Mouse (Mus musculus): Measurements from ENCODE around the gene Tubb4a.
A peak's percentile ranks its signal among the peaks of the same experiment; 100 is the strongest.

Gene Tubb4a

DNA sequence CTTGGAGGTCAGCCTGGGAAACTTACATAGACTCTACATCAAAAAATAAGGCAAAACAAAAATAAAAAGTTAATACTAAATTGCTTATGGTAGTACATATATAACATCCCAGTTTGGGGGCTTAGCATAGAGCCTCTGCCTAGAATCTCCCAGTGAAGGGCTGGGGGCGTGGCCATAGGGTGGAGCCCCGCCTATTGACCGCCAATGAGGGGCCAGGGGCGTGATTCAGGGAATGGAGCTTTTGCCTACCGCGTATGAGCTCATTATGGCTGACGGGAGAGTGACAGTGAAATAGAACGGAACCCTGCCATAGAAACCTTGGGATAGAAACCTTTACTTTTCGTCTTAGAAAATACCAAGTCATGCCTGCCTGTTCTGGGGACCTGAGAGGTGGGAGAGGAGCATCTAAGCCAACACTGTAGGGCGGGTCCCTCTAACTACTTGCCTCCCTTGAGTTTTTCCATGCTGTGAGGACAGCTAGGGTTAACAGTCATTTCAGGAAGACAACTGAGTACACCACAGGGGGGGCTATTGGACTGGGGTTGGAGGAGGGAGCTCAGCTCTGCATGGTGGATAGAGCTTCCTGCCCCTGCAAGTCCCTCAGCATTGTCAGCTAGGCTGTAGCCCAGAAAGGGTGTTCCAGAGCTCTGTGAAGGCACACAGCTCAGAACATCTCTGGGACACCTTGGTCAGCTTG lies 12.2 kb upstream of the Tubb4a start:
- no peak for DNase-seq

DNA sequence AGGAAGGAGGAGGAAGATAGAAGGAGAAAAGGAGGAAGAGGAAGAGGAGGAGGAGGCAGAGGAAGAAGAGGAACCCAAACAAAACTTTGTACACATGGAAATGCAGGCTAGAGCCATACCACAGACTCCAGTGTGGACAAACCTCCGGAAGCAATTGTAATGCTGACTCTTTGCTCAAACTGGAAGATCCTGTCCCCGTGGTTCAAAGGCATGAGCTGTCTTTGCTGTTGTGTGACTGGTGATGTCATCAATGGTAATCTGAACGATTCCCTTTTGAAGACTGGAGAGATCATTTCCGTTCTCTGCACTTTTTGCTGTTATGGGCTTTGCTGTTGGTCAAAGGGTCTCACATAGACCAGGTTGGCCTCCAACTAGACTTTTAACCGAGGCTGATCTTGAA lies 10.7 kb upstream of the Tubb4a start:
- no peak for DNase-seq

DNA sequence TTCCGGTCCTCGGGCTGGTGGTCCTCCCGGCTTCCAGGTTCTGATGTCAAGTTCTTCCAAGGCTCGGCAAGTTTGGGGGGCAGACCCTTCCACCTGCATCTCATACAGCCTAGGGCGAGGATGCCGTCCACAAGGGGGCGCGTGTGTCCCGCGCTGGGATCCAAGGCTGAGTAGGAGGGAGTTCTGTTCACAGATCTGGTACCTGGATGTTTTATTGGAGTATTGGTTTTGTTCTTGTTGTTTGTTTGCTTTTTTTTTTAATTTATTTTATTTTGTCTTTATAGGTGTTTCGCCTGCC lies 9.0 kb upstream of the Tubb4a start:
- peak; percentile 88 for DNase-seq

GRCm38 (mm10) chr17:57095855-57096622 lies 8.5 kb upstream of the Tubb4a start:
- DNase-seq = no peak

DNA sequence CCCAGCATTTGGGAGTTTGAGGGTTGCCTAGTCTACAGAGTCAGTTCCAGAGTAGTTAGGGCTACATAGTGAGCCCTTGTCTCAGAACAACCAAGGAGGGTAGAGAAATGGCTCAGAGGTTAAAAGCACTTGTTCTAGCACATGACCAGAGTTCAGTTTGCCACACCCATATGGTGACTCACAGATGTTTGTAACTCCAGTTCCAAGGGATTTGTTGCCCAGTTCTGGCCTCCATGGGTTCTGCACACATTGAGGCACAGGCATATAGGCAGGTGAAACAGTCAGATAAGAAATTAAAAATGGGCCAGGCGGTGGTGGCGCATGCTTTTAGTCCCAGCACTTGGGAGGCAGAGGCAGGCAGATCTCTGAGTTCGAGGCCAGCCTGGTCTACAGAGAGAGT lies 6.6 kb upstream of the Tubb4a start:
- no peak for DNase-seq

- DNase-seq = peak; percentile 97
Measured at GRCm38 (mm10) chr17:57085970-57086757, 1.4 kb downstream of the Tubb4a start.

GRCm38 (mm10) chr17:57082481-57082880 lies 5.1 kb downstream of the Tubb4a start:
- DNase-seq = peak; percentile 66

DNA sequence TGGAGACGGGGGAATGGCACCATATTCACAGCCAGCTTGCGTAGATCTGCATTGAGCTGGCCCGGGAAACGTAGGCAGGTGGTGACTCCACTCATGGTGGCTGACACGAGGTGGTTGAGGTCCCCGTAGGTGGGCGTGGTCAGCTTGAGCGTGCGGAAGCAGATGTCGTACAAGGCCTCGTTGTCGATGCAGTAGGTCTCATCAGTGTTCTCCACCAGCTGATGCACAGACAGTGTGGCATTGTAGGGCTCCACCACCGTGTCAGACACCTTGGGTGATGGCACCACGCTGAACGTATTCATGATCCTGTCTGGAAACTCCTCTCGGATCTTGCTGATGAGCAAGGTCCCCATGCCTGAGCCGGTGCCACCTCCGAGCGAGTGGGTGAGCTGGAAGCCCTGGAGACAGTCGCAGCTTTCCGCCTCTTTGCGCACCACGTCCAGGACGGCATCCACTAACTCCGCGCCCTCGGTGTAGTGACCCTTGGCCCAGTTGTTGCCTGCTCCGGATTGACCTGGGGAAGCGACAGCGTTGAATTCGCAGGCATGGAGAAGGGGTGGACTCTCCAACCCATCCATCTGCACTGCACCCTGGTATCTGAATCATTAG lies 6.2 kb downstream of the Tubb4a start:
- no peak for DNase-seq

- no peak for DNase-seq
Measured at GRCm38 (mm10) chr17:57079919-57080318, 7.7 kb downstream of the Tubb4a start.

DNA sequence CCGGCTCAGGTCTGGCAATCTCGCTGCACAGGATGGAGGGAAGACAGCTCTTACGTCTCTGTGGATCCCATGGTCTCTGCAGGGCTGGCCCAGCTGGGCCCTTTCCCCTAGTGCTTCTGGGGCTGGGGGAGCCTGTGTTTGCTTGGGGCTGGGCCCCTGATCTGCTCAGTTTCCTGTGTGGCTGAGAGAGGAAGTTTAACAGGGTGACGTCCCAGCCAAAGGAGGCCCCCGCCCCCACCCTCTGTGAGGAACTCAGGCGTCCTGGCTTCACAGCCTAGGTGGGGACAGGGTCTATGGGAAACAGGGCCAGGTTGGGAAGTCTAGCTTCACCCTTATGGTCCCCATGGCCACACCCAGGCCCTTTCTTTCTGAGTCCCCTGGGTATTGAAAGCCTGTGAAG lies 9.2 kb downstream of the Tubb4a start, which contains the start of gene Dennd1c:
Dennd1c (minus strand) TSS at position 179 of the 400 bp plus-strand sequence.
- DNase-seq = no peak

GRCm38 (mm10) chr17:57076916-57077315 lies 10.7 kb downstream of the Tubb4a start:
- no peak for DNase-seq

- DNase-seq = no peak
Measured at GRCm38 (mm10) chr17:57070699-57071098, 16.9 kb downstream of the Tubb4a start.

- no peak for DNase-seq
Measured at GRCm38 (mm10) chr17:57070272-57070671, 17.3 kb downstream of the Tubb4a start.

- no peak for DNase-seq
Measured at GRCm38 (mm10) chr17:57066908-57067307, 20.7 kb downstream of the Tubb4a start.

DNA sequence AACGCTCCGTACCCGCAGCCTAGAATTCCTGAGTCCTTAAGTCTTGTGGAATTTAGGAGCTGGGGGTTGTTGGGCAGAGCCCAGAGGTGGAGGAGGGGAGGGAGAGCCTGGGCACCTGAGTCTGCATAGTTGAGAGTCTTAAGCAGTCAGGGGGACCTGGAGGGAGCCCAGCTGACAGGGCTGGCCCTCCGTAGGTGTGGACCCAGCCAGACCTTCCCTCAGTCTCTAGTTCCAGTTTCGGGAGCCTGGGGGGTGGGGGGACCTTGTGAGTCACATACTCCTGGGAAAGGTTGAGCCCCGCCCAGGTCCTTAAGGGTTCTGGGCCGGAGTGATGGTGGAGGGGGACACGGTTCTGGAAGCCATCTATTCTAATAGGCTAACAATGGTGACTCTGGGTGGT lies 24.6 kb downstream of the Tubb4a start:
- DNase-seq = no peak

DNA sequence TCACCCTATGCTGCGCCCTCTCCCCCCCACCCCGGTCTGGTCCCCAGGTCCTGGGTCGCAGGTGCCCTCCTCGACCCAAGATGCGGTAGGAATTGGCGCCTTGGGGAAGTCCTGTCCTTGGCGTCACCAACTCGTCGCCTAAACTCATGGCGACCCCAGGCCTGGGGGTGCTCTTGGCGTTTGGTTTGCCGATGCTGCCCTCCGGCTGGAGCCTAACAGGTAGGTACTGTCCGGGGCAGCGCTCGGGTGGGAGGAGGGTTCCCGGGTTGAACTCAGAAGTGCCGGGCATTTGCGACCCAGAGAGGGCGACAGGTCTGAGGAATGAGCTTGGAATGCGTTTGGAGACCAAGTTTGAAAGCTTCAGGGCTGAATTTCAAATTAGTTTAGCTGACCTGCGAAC lies 25.0 kb downstream of the Tubb4a start:
- DNase-seq = no peak

GRCm38 (mm10) chr17:57062011-57062521 lies 25.5 kb downstream of the Tubb4a start:
- DNase-seq = peak; percentile 71

DNA sequence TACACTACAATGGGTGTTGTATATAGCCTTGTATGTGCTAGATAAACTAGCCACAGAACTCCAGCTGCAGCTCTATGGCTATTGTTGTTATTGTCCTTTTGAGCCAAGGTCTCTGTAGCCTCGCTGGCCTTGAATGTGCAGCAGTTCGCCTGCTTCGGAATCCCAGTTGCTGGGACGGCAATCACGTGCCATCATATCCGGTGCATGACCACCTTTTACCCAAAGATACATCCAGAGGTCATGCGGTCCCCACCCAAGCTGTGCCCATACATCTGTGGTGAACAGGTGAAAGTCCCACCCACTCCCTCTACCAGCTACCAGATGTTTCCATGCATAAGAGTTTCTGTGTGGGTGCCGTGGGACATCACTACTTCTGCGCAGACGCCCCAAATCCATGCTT lies 26.5 kb downstream of the Tubb4a start:
- peak; percentile 47 for DNase-seq

GRCm38 (mm10) chr17:57060231-57060801 lies 27.3 kb downstream of the Tubb4a start:
- peak; percentile 99 for DNase-seq

GRCm38 (mm10) chr17:57059486-57059977 lies 28.1 kb downstream of the Tubb4a start, which contains the start of gene Slc25a23:
Slc25a23 (minus strand) TSS chr17:57059863.
- peak; percentile 70 for DNase-seq

- DNase-seq = peak; percentile 60
Measured at GRCm38 (mm10) chr17:57058891-57059485, 28.6 kb downstream of the Tubb4a start, which contains the start of gene Crb3. Crb3 (plus strand) TSS chr17:57059105.

DNA sequence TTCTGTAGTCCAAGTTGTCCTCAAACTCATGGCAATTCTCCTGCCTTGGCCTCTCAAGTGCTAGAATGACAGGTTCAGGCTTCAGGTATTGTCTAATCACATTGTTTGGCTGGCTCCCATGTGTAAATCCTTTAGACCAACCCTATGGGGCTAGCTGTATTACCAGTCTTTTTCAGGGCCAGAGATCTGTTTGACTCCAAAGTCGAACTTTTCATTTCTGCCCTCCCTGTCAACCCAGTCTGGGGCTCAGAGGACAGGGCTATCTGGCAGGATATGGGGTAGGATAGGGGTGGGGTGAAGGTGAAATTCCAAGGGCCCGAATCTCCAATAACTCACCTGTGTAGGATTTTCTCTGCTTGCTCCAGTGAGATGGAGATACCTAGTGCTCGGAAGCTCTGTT lies 31.3 kb downstream of the Tubb4a start:
- DNase-seq = no peak
